In genomic region chr9:70855868-70856267, GRCm38 (mm10) we compare ENCODE assay signal across 11 mouse cellular contexts.
A peak's percentile ranks its signal among the peaks of the same experiment; 100 is the strongest.
DNase-seq lines count a peak whose midpoint lies in the region; ATAC-seq and TF ChIP-seq lines count a peak whose summit lies in the region.
"Had no signal": no experiment of that assay in that cellular context is flagged by ENCODE, and none has a peak within 500 bp of the region (broad histone marks: within the 10 kb centered on the region; RNA-seq: fewer than 3 reads in every experiment).

No protein-coding gene starts in this region.

- ATAC-seq in liver, embryonic 12.5 days, result no peak
- peak; percentile 89 for ATAC-seq in erythroblast, adult 5-6 weeks (replicated peaks; ENCODE audit: low FRiP score, poor library complexity, severe bottlenecking)
- ATAC-seq: forebrain, embryonic 15.5 days had no signal

- H3K9ac ChIP-seq in liver, adult 2 months (ENCODE audit: low read depth, low read length), result no peak overlapping the region
- no peak overlapping the region for H3K9ac ChIP-seq in liver, embryonic 12.5 days
- H3K9ac ChIP-seq: forebrain, embryonic 15.5 days had no signal

- peak; percentile 77 to 82 for DNase-seq in cerebellum, postnatal 10 days
- no peak for DNase-seq in cerebellum, adult 11-12 months
- peak; percentile 62 for DNase-seq in liver, adult 2 months (ENCODE audit: extremely low read depth, low read depth, low spot score)
- DNase-seq in lung, postnatal 14 days, result peak; percentile 44
- no peak for DNase-seq in frontal cortex, postnatal 25 days (ENCODE audit: low spot score in 2 of 2)
- no peak for DNase-seq in cerebellum, adult 11 months
- DNase-seq: B cell, adult 2 months; kidney, adult 18-20 months had no signal

- TF ChIP-seq CTCF in liver, adult 2 months (IDR thresholded peaks at IDR 0.05; ENCODE audit: low read depth, low read length), result no peak

- H3K79me2 ChIP-seq in liver, adult 2 months (ENCODE audit: control insufficient read depth, insufficient read depth, low read length), result peaks cover 9% of the 10 kb centered on the region; the same call in 1 of the 2 replicates

- no peaks in the 10 kb centered on the region for H3K27me3 ChIP-seq in liver, adult 2 months (ENCODE audit: control insufficient read depth, insufficient read depth, low read length)
- H3K27me3 ChIP-seq in liver, embryonic 12.5 days (replicated peaks), result no peaks in the 10 kb centered on the region
- H3K27me3 ChIP-seq: forebrain, embryonic 15.5 days had no signal

- H3K4me2 ChIP-seq in liver, embryonic 12.5 days, result no peak overlapping the region
- H3K4me2 ChIP-seq: forebrain, embryonic 15.5 days had no signal

- H3K27ac ChIP-seq in liver, adult 2 months (replicated peaks; ENCODE audit: insufficient read depth, low read depth, low read length), result no peak overlapping the region
- H3K27ac ChIP-seq in liver, embryonic 12.5 days, result no peak overlapping the region
- H3K27ac ChIP-seq: forebrain, embryonic 15.5 days had no signal

- no peak overlapping the region for H3K4me3 ChIP-seq in liver, adult 2 months (ENCODE audit: insufficient read depth, low read depth, low read length)
- no peak overlapping the region for H3K4me3 ChIP-seq in liver, embryonic 12.5 days
- H3K4me3 ChIP-seq: forebrain, embryonic 15.5 days had no signal

- WGBS in liver, adult 2 months, result 46% methylated on average over 6 of the region's 6 CpGs
- WGBS in liver, embryonic 12.5 days (ENCODE audit: insufficient replicate concordance), result 75% methylated on average over 6 of the region's 6 CpGs

- peaks cover 7% of the 10 kb centered on the region for H3K4me1 ChIP-seq in liver, adult 2 months (ENCODE audit: control insufficient read depth, insufficient read depth, low read length)
- H3K4me1 ChIP-seq in liver, embryonic 12.5 days, result peaks cover 55% of the 10 kb centered on the region

- no peaks in the 10 kb centered on the region for H3K36me3 ChIP-seq in liver, adult 2 months (ENCODE audit: control insufficient read depth, insufficient read depth, low read length)
- H3K36me3 ChIP-seq in liver, embryonic 12.5 days, result no peaks in the 10 kb centered on the region
- H3K36me3 ChIP-seq: forebrain, embryonic 15.5 days had no signal

- TF ChIP-seq POLR2A in liver, adult 2 months (IDR thresholded peaks at IDR 0.05; ENCODE audit: extremely low read depth, insufficient read depth, low read length), result no peak

- H3K9me3 ChIP-seq in liver, embryonic 12.5 days (replicated peaks), result no peaks in the 10 kb centered on the region
- H3K9me3 ChIP-seq: forebrain, embryonic 15.5 days had no signal

Comparison
In these comparisons a context has a peak if more than half of its experiments do, and no peak if none do; other contexts are left out.
1. DNase-seq: peak in cerebellum, postnatal 10 days (2 of 2), liver, adult 2 months (single experiment) and lung, postnatal 14 days (single experiment); none in cerebellum, adult 11-12 months (single experiment), frontal cortex, postnatal 25 days (0 of 2) and cerebellum, adult 11 months (single experiment).